Mouse (Mus musculus) spleen, adult 2 months (tissue): ENCODE data around the gene Ssr4.

Source experiments
- CTCF ChIP-seq: fragments of 200-500 bp; IDR thresholded peaks from 2 replicates; pipeline ENCODE4 v1.5.1; 2011; ENCODE audit warnings: mild to moderate bottlenecking, inconsistent platforms; ENCODE audit not compliant: insufficient read depth, insufficient read length, insufficient replicate concordance; ENCODE audit errors: extremely low read depth
- POLR2A ChIP-seq: fragments of 200-500 bp; IDR thresholded peaks from 2 replicates; pipeline ENCODE4 v1.6.1; 2011; ENCODE audit warnings: low read depth, low read length, inconsistent platforms

- TF ChIP-seq CTCF: no peak
- TF ChIP-seq POLR2A: no peak
Observed at GRCm38 (mm10) chrX:73815072-73815471, 28.2 kb downstream of the Ssr4 start.
